Mouse (Mus musculus) mature B cell (primary cell): ENCODE results near the gene Rbsn.

ENCODE experiments used
- in situ Hi-C: fragments of 300-500 bp; cut with MboI; formaldehyde crosslinking; loops from 2 replicates; pipeline ENCODE4 v1.14.3; 2019

Rbsn gene

DNA sequence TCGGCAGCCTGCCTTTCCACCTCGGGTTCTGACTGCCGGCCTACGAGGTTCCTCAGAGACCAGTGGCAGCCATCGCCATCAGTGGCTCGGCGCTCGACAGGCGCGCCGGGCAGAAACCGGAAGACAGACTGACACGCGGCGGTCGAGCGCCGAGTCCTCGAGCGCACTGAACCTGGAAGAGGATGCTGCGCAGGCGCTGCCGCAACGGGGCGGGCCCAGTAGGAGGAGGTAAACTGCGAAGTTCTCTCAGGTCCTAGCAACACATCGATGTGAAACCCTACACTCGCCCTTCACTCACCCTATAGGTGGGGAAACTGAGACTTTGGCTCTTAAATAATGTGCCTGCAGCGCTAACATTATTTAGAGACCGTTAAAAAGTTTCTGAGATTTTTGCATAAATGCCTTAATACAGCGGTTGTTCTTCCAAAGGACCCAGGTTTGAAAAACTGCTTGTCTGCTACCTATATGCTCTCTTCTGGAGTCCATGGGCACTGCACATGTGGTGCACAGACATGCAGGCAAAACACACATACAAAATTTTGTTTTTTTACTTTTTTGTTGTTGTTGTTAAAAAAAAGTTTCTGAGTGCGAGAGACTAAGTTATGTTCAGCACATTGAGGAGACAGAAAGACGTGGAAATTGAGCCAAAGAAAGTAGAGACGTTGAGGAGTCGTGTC, at the start of gene Rbsn:
Gene Rbsn (minus strand): TSS at position 153 of the 677 bp plus-strand sequence.
- in situ Hi-C loops, result loop anchor here (10.0 to 25.0 kb wide), 2 partner anchors 120 to 328 kb away; partner anchors contain the start of genes Ccdc174 and Nr2c2

GRCm38 (mm10) chr6:92261162-92261843, 46.6 kb upstream of the Rbsn start:
- in situ Hi-C loops, result loop anchor here (25.0 kb wide), 1 partner anchor 349 kb away; the partner anchor contains the start of gene 4930590J08Rik

GRCm38 (mm10) chr6:92255346-92255745, 40.6 kb upstream of the Rbsn start:
- in situ Hi-C loops, result loop anchor here (25.0 kb wide), 1 partner anchor 343 kb away; the partner anchor contains the start of gene 4930590J08Rik

DNA sequence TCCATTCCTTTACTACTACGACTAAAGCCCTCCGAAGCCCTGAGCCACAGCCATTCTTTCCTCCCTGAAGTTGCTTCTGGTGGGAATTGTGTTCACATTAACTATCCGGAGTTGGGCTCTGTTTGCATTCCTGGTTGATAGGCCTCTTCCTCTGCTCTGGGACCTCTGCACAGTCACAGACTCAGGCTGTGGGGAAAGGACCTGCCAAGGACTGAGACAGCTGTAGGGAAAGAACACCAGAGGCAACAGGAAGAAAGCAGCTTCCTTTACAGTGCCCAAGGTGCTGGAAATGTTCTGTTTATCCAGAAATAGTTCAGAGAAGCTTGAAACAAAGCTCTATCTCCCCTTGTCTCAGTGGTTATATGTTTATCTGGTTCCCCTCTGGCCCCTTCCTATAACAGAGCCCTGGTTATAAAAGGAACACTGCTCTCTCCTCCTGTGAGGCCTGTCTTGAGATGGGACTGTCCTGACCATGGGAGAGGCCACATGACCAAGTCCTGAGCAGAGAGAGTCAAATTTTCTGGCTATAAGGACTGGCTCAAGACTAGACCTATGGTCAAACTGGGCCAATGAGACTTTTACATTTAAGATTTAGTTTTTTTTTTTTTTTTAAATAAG, 38.6 kb upstream of the Rbsn start:
- in situ Hi-C loops, result loop anchor here (25.0 kb wide), 1 partner anchor 341 kb away; the partner anchor contains the start of gene 4930590J08Rik

- in situ Hi-C loops, result no loop called here
Observed at GRCm38 (mm10) chr6:92247215-92247919, 32.6 kb upstream of the Rbsn start.

GRCm38 (mm10) chr6:92246335-92246734, 31.6 kb upstream of the Rbsn start:
- in situ Hi-C loops, result no loop called here

DNA sequence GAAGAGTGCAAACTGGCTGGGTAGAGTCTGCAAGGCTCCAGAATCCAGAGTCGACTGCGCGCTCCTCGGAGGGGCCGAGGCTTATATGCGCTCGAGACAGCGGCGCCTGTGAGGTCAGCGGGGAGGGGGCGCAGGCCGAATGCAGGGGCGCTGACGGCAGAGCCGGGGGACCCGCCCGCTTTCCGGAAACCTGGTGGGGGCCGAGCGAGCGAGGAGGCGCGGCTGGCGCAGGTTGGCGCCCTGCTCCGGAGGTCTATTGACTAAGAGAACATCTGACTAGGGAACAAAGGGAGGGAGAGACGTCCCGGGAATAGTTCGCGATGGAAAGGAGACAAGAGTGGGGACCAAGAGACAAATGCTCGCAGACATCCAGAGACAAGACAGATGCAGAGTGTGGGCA, 29.9 kb upstream of the Rbsn start, which contains the start of gene Trh:
Gene Trh (minus strand): TSS at position 60 of the 400 bp plus-strand sequence.
- in situ Hi-C loops, result no loop called here

DNA sequence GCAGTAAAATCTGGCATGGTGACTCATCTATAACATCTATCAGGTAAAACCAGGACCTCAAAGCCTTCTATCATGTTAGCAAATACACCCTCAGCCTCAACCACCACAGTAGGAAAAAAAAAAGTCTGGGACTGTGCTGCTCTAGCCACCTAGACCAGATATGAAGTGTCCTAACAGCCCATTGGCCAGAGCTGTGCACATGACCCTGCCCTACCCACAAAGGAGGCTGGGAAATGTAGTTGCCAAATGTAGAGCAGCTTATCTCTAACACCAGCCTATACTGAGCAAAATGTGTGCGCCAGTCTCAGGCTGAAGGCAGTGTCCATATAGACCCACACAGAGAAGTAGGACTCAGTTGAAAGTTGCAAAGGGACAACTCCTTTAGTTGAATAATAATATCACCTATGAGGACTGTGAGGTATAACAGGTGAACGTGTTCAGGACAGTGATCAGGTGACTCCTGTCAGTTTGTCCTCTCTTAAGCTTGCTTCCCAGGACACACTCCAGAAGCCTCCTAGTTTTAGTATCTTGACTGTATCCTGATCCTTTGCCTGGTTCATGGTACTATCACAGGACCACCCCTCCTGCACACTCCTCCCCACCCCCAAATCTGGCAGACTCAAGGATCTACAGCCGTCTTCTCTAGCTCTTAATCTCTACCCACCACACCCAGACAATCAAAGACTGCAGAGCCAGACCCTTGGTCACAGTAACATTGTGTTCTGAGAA, 26.6 kb upstream of the Rbsn start:
- in situ Hi-C loops, result no loop called here

GRCm38 (mm10) chr6:92235036-92235435, 20.3 kb upstream of the Rbsn start:
- in situ Hi-C loops, result no loop called here

DNA sequence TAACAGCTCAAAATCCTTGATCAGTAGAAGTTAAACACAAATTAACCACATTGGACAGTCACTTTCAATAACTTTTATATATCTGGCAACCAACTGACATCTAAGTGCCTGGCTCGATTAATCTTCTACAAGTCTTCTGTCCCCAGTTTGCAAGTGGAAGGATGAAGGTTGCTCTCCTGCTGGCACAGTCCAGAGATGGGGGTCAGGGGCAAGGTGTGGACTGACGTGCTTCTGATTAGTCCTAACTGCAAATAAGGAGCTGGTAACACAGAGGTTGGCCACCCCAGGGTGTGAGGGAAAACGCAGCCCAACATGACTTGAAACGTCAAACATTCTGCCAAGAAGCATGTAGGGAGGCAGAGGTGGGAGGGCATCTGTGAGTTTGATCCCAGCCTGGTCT, 17.0 kb upstream of the Rbsn start:
- in situ Hi-C loops, result no loop called here

DNA sequence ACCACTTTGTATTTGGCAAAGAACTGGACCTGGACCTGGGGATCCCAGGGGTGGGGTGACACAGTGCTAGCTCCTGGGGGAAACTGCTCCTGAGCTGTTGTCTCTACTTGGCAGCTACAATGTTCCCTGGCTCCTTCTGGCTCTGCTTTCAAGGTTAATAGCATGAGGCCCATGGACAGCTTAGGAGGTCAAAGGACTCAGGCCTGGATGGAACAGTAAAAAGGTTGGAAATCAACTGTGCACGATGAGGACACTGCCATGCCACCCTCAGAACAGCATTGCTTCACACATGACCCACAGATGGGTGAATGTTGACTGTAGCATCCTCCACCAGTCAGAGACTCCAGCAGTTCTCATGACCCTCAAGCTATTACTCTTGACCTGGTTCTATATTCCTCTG, 16.6 kb upstream of the Rbsn start:
- in situ Hi-C loops, result no loop called here

GRCm38 (mm10) chr6:92229586-92229985, 14.9 kb upstream of the Rbsn start:
- in situ Hi-C loops, result no loop called here

- in situ Hi-C loops, result no loop called here
Observed at GRCm38 (mm10) chr6:92229103-92229502, 14.4 kb upstream of the Rbsn start.

DNA sequence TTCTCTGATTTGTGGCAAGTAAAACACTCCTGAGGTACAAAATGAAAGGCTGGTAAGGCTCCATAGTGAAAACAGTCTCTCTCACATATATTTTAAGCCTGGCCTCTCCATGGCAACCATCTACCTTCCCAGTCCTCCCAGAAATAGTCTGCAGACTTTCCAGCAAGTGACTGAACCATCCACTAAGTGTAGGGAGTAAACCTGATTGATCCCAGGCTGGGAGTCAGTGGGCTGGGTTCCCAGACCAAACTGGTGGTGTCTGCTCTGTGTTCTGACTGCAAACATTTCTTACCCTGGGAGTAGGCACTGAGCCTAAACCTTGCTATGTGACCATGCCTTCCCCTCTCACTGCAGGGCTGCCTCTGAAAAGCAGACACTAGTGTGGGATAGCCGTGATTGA, 10.3 kb upstream of the Rbsn start:
- in situ Hi-C loops, result loop anchor here (25.0 kb wide), 1 partner anchor 338 kb away; the partner anchor contains the start of gene Ccdc174

- in situ Hi-C loops, result loop anchor here (25.0 kb wide), 1 partner anchor 335 kb away; the partner anchor contains the start of gene Ccdc174
Observed at GRCm38 (mm10) chr6:92222021-92222420, 7.3 kb upstream of the Rbsn start.

DNA sequence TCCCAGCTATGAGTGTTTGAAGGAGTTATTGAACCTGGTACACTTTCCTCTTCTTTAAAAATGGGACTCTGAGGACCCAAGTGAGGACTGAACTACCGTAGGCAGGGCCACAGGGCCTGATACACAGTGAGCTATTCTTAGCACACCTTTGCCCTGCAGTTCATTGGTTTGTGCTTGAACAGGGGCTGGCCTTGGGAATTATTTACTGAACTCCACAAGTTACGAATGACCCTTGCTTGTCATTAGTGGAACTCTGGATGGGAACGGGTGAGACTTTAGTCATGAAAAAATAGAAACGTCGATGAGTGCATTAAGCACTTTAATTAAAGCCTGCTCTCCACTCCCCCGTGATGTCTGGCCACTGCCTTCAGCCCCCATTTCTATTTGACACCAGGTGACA, 6.9 kb upstream of the Rbsn start:
- in situ Hi-C loops, result loop anchor here (25.0 kb wide), 1 partner anchor 334 kb away; the partner anchor contains the start of gene Ccdc174

DNA sequence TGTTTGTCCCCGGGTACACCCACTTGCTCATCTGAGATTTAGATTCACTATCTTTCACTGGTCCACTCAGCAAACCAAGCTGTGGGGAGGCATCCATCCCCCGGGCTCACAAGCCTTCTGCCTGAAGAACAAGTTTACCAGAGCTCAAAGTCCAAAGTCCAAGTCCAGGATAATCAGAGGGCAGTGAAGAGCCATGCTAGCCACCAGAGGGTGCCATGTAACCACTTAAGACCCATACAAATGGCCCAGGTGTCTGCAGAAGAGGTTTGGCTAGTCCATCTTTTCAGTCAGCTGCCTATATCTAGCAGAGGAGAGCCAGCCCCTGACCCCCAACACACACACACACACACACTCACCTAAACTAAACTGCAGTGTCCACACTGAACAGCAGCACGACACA, 4.7 kb upstream of the Rbsn start:
- in situ Hi-C loops, result loop anchor here (10.0 to 25.0 kb wide), 2 partner anchors 125 to 332 kb away; partner anchors contain the start of genes Ccdc174 and Nr2c2

- in situ Hi-C loops, result loop anchor here (10.0 to 25.0 kb wide), 2 partner anchors 119 to 327 kb away; partner anchors contain the start of genes Ccdc174 and Nr2c2
Observed at GRCm38 (mm10) chr6:92214055-92214772, 511 bp downstream of the Rbsn start.

DNA sequence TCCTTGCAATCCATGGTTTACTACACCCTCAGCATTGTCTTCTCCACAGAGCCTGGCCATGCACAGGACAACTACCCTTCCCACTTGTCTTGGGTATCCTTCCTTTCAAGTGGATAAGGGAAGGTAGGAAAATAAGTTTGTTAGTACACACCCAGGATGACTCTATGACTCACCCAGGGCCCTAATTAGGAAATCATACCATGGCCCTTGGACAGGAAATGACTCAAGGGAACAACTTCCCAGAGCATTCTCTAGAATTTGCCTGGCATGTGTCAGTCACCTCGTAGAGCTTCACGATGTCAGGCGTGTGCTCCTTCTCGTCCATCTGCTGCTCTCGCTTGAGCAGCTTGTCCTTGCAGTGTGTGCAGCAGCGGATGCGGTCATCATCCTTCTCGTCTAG, 15.3 kb downstream of the Rbsn start:
- in situ Hi-C loops, result no loop called here

DNA sequence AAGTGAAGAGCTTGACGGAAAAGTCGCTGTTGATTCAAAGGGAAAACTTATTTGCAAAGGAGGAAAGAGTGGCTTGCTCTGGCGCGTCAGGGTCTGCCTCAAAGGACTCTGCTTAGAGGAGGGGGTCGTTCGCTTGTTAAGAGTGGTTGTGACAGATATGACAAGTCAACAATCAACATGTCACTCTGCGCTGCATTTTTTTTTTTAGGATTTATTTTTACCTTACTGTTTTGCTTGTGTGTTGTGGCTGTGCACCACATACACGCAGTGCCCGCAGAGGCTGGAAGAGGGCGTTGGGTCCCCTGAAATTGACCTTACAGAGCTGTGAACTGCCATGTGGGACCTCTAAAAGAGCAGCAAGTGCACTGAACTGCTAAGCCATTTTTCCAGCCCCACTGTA, 30.5 kb downstream of the Rbsn start:
- in situ Hi-C loops, result no loop called here
